Mouse (Mus musculus) MEL (cell line): Measurements from ENCODE around the gene Gm49358. TPM values are rescaled to one million over a fixed set of nuclear protein-coding genes. Genes with fewer than 3 reads are reported as not detected.

Source experiments
- DNase-seq: peaks from one replicate; pipeline ENCODE4 v3.0.0; 2011; ENCODE audit warnings: low read depth, low spot score
- H3K27ac ChIP-seq: 2 replicates; pipeline ENCODE4 v1.5.1; 2012; ENCODE audit warnings: low read depth, mild to moderate bottlenecking, control low read depth, low read length, moderate library complexity; ENCODE audit not compliant: control insufficient read depth
- H3K27me3 ChIP-seq, 2 experiments: fragments of 150-350 bp in 1 of 2; sonication (generic) in 1 of 2; 2 replicates each; pipeline ENCODE4 v1.6.1; 2012; ENCODE audit warnings: low read length in 2 of 2, mild to moderate bottlenecking in 2 of 2, improper control_type of control experiment in 1 of 2, moderate library complexity in 1 of 2; ENCODE audit not compliant: insufficient read depth in 2 of 2, control insufficient read depth in 1 of 2
- H3K36me3 ChIP-seq, 2 experiments: 2 replicates each; pipeline ENCODE4 v1.6.1; 2012 to 2014; ENCODE audit warnings: low read length in 2 of 2, improper control_type of control experiment in 1 of 2, inconsistent platforms in 1 of 2, mild to moderate bottlenecking in 1 of 2; ENCODE audit not compliant: insufficient read depth in 2 of 2, control insufficient read depth in 1 of 2
- H3K4me1 ChIP-seq, 2 experiments: fragments of 150-350 bp in 1 of 2; sonication (generic) in 1 of 2; 2 replicates each; pipeline ENCODE4 v1.6.1; 2012; ENCODE audit warnings: low read length in 2 of 2, improper control_type of control experiment in 1 of 2, mild to moderate bottlenecking in 1 of 2; ENCODE audit not compliant: insufficient read depth in 2 of 2, control insufficient read depth in 1 of 2
- H3K4me3 ChIP-seq, 2 experiments: fragments of 150-350 bp in 1 of 2; sonication (generic) in 1 of 2; 2 replicates each; pipeline ENCODE4 v1.5.1; 2012; ENCODE audit warnings: low read depth in 2 of 2, low read length in 2 of 2, mild to moderate bottlenecking in 2 of 2, moderate library complexity in 2 of 2, control low read depth in 1 of 2, improper control_type of control experiment in 1 of 2; ENCODE audit not compliant: control insufficient read depth in 1 of 2, insufficient read depth in 1 of 2
- H3K79me2 ChIP-seq: 2 replicates; pipeline ENCODE4 v1.6.1; 2012; ENCODE audit warnings: mild to moderate bottlenecking, low read length, moderate library complexity; ENCODE audit not compliant: control insufficient read depth, poor library complexity, insufficient read depth
- H3K9ac ChIP-seq: 2 replicates; pipeline ENCODE4 v1.6.1; 2012; ENCODE audit warnings: low read depth, mild to moderate bottlenecking, control low read depth, low read length, moderate library complexity; ENCODE audit not compliant: control insufficient read depth, poor library complexity, severe bottlenecking
- H3K9me3 ChIP-seq: fragments of 150-350 bp; sonication (generic); replicated peaks from 2 replicates; pipeline ENCODE4 v1.6.1; 2012; ENCODE audit warnings: mild to moderate bottlenecking, low read length, improper control_type of control experiment, moderate library complexity; ENCODE audit not compliant: insufficient read depth
- CHD1 ChIP-seq: IDR thresholded peaks from 2 replicates; pipeline ENCODE4 v1.6.1; 2012; ENCODE audit warnings: low read depth, mild to moderate bottlenecking, inconsistent platforms, low read length, improper control_type of control experiment
- EP300 ChIP-seq, 2 experiments: IDR thresholded peaks; 2 replicates each; pipeline ENCODE4 v1.6.1; 2011; ENCODE audit warnings: improper control_type of control experiment in 2 of 2, low read length in 2 of 2, low read depth in 1 of 2, mild to moderate bottlenecking in 1 of 2
- GABPA ChIP-seq: IDR thresholded peaks from 2 replicates; pipeline ENCODE4 v1.6.1; 2012; ENCODE audit warnings: low read depth, mild to moderate bottlenecking, inconsistent platforms, low read length, improper control_type of control experiment, moderate library complexity
- HCFC1 ChIP-seq: IDR thresholded peaks from 2 replicates; pipeline ENCODE4 v1.6.1; 2012; ENCODE audit warnings: low read depth, mild to moderate bottlenecking, inconsistent platforms, low read length, improper control_type of control experiment, moderate library complexity
- KAT2A ChIP-seq: conservative IDR thresholded peaks from 2 replicates; pipeline ENCODE4 v1.6.1; 2012; ENCODE audit warnings: low read depth, low read length, improper control_type of control experiment, inconsistent platforms
- MEF2A ChIP-seq: IDR thresholded peaks from 2 replicates; pipeline ENCODE4 v1.6.1; 2014; ENCODE audit warnings: low read depth, mild to moderate bottlenecking, inconsistent platforms, low read length, improper control_type of control experiment; ENCODE audit not compliant: poor library complexity, insufficient replicate concordance, severe bottlenecking; ENCODE audit errors: extremely low read depth
- MYB ChIP-seq: IDR thresholded peaks from 2 replicates; pipeline ENCODE4 v1.6.1; 2011; ENCODE audit warnings: mild to moderate bottlenecking, low read depth, low read length, improper control_type of control experiment
- MYC ChIP-seq: IDR thresholded peaks from 2 replicates; pipeline ENCODE4 v1.6.1; 2011; ENCODE audit warnings: low read depth, mild to moderate bottlenecking, low read length, improper control_type of control experiment, moderate library complexity
- NRF1 ChIP-seq: IDR thresholded peaks from 2 replicates; pipeline ENCODE4 v1.6.1; 2014; ENCODE audit warnings: low read depth, mild to moderate bottlenecking, inconsistent platforms, low read length, improper control_type of control experiment, moderate library complexity; ENCODE audit not compliant: poor library complexity, insufficient read depth, severe bottlenecking
- POLR2AphosphoS2 ChIP-seq: IDR thresholded peaks from 2 replicates; pipeline ENCODE4 v1.6.1; 2011; ENCODE audit warnings: low read length, improper control_type of control experiment
- RCOR1 ChIP-seq: IDR thresholded peaks from 2 replicates; pipeline ENCODE4 v1.6.1; 2012; ENCODE audit warnings: low read depth, mild to moderate bottlenecking, inconsistent platforms, low read length, improper control_type of control experiment
- SIN3A ChIP-seq: IDR thresholded peaks from 2 replicates; pipeline ENCODE4 v1.6.1; 2012; ENCODE audit warnings: low read length, improper control_type of control experiment, inconsistent platforms
- UBTF ChIP-seq: IDR thresholded peaks from 2 replicates; pipeline ENCODE4 v1.6.1; 2012; ENCODE audit warnings: low read depth, mild to moderate bottlenecking, inconsistent platforms, low read length, improper control_type of control experiment, moderate library complexity, borderline replicate concordance; ENCODE audit not compliant: insufficient read depth
- USF2 ChIP-seq, 2 experiments: IDR thresholded peaks; 2 replicates each; pipeline ENCODE4 v1.6.1; 2011 to 2012; ENCODE audit warnings: improper control_type of control experiment in 2 of 2, low read length in 2 of 2, borderline replicate concordance in 1 of 2, inconsistent platforms in 1 of 2, low read depth in 1 of 2, mild to moderate bottlenecking in 1 of 2; ENCODE audit not compliant: insufficient read depth in 1 of 2
- ZC3H11A ChIP-seq: IDR thresholded peaks from 2 replicates; pipeline ENCODE4 v1.6.1; 2012; ENCODE audit warnings: low read depth, mild to moderate bottlenecking, inconsistent platforms, low read length, improper control_type of control experiment
- ZKSCAN1 ChIP-seq: IDR thresholded peaks from 2 replicates; pipeline ENCODE4 v1.6.1; 2012; ENCODE audit warnings: low read depth, mild to moderate bottlenecking, inconsistent platforms, low read length, improper control_type of control experiment, moderate library complexity
- ZNF384 ChIP-seq: IDR thresholded peaks from 2 replicates; pipeline ENCODE4 v1.6.1; 2012; ENCODE audit warnings: low read depth, mild to moderate bottlenecking, inconsistent platforms, low read length, improper control_type of control experiment
- polyA plus RNA-seq, 2 experiments: library from polyadenylated mRNA; stranded (reverse) in 1 of 2; unstranded in 1 of 2; fragments of >175 nt in 1 of 2; fragments of >200 nt in 1 of 2; gene quantifications; 2 replicates each; pipeline versions ENCODE4 v1.2.1 to v1.2.4; 2012; ENCODE audit warnings: low replicate concordance in 2 of 2, low read depth in 1 of 2; ENCODE audit not compliant: insufficient read length in 2 of 2, insufficient read depth in 1 of 2, missing spikeins in 1 of 2
- total RNA-seq: library from RNA; depleted of rRNA; stranded (reverse); fragments of 300-350 nt; gene quantifications from 2 replicates; pipeline ENCODE4 v1.2.3, GENCODE M21; 2012

The Gm49358 gene
- total and polyA plus RNA-seq, 3 experiments = 1.3 TPM; not detected in 2

- Histone ChIP-seq H3K27ac (no peak overlapping the region), H3K4me3 (no peak overlapping the region), H3K36me3 (peaks cover 0 to 6% of the 10 kb centered on the region in 2 experiments; a peak in 2 of 4 replicates), H3K4me1 (no peaks in the 10 kb centered on the region), H3K27me3 (no peaks in the 10 kb centered on the region), H3K9ac (no peak overlapping the region), H3K9me3 (no peaks in the 10 kb centered on the region), H3K79me2 (no peaks in the 10 kb centered on the region)
- no peak for DNase-seq
- no peak for TF ChIP-seq MYB
- no peak for TF ChIP-seq HCFC1
- no peak for TF ChIP-seq USF2 (IDR thresholded peaks at IDR 0.05; ENCODE audit: borderline replicate concordance in 1 of 2, insufficient read depth in 1 of 2, low read depth in 1 of 2, low read length in 2 of 2)
- TF ChIP-seq SIN3A = no peak
- TF ChIP-seq CHD1 = no peak
These were observed 73.0 kb downstream of the Gm49358 start for GRCm38 (mm10) chr10:86836784-86837183.

- no peak for TF ChIP-seq KAT2A
- H3K4me3 ChIP-seq = no peak overlapping the region
- H3K4me1 ChIP-seq = no peaks in the 10 kb centered on the region
- H3K36me3 ChIP-seq = peaks cover 0 to 6% of the 10 kb centered on the region in 2 experiments; a peak in 2 of 4 replicates
- no peak for DNase-seq
- H3K79me2 ChIP-seq = no peaks in the 10 kb centered on the region
- no peaks in the 10 kb centered on the region for H3K9me3 ChIP-seq
- H3K27ac ChIP-seq = no peak overlapping the region
- H3K9ac ChIP-seq = no peak overlapping the region
- no peaks in the 10 kb centered on the region for H3K27me3 ChIP-seq
These were observed 75.1 kb downstream of the Gm49358 start for GRCm38 (mm10) chr10:86838827-86839226.

- H3K79me2 ChIP-seq = no peaks in the 10 kb centered on the region
- TF ChIP-seq MEF2A = no peak
- no peak for TF ChIP-seq UBTF
- no peak for TF ChIP-seq USF2 (IDR thresholded peaks at IDR 0.05; ENCODE audit: borderline replicate concordance in 1 of 2, insufficient read depth in 1 of 2, low read depth in 1 of 2, low read length in 2 of 2)
- TF ChIP-seq ZC3H11A = no peak
- TF ChIP-seq POLR2AphosphoS2 = no peak
- no peak for TF ChIP-seq ZKSCAN1
- no peak for TF ChIP-seq EP300 (IDR thresholded peaks at IDR 0.05; ENCODE audit: low read depth in 1 of 2, low read length in 2 of 2)
- no peak for TF ChIP-seq RCOR1
- no peak for TF ChIP-seq NRF1
- TF ChIP-seq KAT2A = no peak
- no peak for TF ChIP-seq MYC
- TF ChIP-seq ZNF384 = no peak
- no peak for TF ChIP-seq GABPA
- TF ChIP-seq, all 39 proteins: peak for 0
- H3K36me3 ChIP-seq = no peaks in the 10 kb centered on the region
- H3K27ac ChIP-seq = no peak overlapping the region
- no peaks in the 10 kb centered on the region for H3K9me3 ChIP-seq
- H3K4me3 ChIP-seq = no peak overlapping the region
- no peak for DNase-seq
- H3K27me3 ChIP-seq = no peaks in the 10 kb centered on the region
- no peaks in the 10 kb centered on the region for H3K4me1 ChIP-seq
- no peak overlapping the region for H3K9ac ChIP-seq
These were observed 78.9 kb downstream of the Gm49358 start for GRCm38 (mm10) chr10:86842659-86843058.
